Mouse (Mus musculus): ENCODE data around the gene Dstn.

GRCm38 (mm10) chr2:143948416-143948815 lies 33.3 kb downstream of the Dstn start:
- TF ChIP-seq CTCF (IDR thresholded peaks at IDR 0.05; ENCODE audit: low read depth, low read length), result no peak
- no peak for TF ChIP-seq POLR2A (IDR thresholded peaks at IDR 0.05; ENCODE audit: insufficient read depth, low read length)
